Mouse (Mus musculus) neutrophil, adult 65 days (primary cell): ENCODE results near the gene Gm20604. TPM values are rescaled to one million over a fixed set of nuclear protein-coding genes. Genes with fewer than 3 reads are reported as not detected.

Source experiments
- total RNA-seq: library from RNA; stranded (reverse); gene quantifications from 2 replicates; pipeline ENCODE4 v1.2.4, GENCODE M21; 2023

Gm20604 gene
- 7.6 and 8.6 TPM in 2 replicates for total RNA-seq

DNA sequence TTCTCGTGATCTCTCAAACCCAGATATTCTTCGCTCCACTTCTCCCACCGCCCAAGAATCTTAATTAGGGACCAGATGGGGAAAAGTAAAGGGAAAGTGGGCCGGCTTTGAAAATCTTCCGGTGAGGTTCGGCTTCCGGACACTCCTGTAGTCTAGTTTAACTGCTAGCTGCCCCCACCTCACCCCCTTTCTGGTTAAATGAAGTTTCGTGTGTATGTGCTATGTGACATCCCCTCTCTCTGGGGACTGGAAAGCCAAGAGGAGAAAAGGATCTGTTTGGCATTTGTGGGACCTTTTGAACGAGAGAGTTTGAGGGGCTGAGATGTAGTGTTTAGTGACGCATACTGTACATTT lies at the start of gene Gm20604:
Gene Gm20604 (minus strand): TSS at position 270 of the 354 bp plus-strand sequence.

DNA sequence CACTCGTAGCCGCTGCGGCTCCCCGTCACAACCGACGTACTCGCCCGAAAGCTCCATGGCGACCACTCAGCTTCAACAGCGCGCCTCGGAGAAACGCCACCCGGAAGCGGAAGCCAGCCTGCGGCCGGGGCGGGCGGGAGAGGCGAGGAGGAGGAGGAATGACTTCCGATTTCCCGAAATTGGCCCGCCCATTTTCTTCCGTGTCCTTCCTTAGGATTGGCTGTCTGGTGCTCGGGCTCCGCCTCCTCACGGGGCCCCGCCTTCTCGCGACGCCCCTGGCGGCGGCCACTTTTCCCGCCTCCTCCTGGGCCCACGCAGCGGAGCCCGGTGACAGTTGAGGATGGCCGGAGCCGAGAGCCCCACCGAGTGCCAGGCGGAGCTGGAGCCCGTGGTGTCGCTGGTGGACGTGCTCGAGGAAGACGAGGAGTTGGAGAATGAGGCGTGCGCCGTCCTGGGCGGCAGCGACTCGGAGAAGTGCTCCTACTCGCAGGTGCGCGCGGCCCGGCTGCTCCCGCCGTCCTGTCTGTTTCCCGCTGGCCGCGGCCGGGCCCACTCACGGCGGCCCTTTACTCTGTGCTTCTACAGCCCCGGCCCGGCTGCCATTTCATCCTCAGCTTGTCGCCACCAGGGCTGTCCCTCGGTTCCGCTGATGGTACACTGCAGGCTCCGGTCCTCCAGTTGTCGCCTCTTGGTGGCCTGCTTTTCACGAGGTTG lies 626 bp downstream of the Gm20604 start, which contains the start of the genes Gm28051, Gon7 and Ubr7:
Gene Gm28051 (minus strand): TSS at position 77 of the 714 bp plus-strand sequence.
Gene Gon7 (minus strand): TSS at position 115 of the 714 bp plus-strand sequence.
Gene Ubr7 (plus strand): TSS at position 279 of the 714 bp plus-strand sequence.

DNA sequence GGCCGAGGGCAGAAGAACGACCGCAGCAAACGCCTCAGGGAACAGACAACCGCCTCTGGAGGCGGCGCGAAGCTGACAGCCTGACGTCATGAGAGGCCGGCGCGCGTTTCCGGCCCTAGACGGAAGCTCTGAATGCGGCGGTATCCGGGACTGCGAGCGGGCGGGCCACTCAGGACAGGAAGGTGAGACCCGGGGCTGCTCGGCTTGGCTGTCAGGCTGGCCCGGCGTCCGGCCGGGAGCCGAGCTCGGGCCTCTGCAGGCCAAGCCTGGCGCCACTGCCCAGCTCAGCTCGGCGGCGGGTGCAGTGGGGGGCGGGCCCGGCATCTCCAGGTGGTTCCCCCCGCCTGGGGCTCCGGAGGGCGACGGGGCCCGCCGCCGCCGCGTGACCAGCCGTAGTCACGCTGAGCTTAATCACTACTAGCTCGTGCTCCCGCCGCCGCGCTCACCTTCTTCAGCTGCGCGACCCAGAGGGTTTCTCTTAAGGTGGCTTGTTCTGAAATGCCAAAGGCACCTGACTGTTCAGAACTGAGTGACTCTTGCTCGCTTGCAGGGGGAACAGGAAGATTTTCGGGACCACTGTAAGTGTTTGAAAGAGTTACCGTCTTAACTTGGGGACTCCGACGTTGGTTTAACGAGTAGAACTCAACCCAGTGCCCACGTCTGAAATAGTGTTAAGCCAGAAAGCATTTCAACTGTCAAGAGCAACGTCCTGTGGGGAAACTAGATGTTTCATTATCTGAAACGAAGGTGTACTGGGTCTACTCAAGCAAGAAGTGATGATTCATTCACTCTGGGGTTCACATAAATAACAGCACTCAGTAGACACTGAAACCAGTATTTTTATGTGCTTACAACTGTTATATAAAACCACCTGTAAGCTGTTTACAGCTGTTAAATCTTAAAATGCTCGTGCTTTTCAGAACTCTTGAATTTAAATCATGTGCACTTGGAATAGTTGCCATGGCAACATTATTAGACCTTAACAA lies 14.6 kb downstream of the Gm20604 start, which contains the start of the genes Moap1 and Tmem251:
Gene Moap1 (minus strand): TSS at position 73 of the 986 bp plus-strand sequence.
Gene Tmem251 (plus strand): TSS at position 174 of the 986 bp plus-strand sequence.

DNA sequence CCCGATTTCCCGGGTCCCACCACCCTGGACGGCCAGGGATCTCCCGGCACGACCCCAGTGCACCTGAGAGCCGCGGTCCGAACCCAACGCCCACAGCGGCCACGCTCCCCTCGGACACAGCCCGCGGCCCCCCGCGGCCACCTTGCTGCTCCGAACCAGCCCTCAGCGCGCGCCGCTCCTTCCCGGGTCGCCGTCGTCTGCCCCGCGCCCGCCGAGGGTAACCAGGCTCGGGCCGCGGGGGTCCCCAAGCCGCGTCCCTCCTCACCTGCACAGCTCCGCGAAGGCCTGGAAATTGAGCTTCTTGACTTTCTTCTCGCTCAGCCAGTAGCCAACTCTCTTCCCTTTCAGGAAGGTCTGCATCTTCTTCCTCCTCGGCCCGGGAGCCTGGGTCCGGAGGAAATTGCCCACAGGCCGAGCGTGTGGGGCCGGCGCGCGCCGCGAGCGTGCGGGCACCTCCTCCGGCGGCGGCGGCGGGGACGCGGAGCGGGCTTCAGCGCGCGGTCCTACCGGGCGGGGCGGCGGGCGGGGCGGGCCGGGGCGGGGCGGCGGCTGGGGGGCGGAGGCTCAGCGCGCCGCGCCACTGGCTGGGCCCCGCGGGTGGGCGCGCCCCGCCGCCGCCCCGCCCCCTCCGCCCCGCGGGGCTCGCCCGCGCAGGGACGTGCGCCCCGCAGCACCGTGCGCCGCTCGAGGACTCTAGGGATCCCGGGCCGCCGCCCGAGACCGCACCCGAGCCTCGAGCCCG lies 53.8 kb downstream of the Gm20604 start, which contains the start of gene Itpk1:
Gene Itpk1 (minus strand): TSS at position 474 of the 742 bp plus-strand sequence.

Other genes with a start within 250 kb of the Gm20604 start
- not detected in 2 replicates for gene Chga, start 203.7 kb downstream of the Gm20604 start, total RNA-seq
- 35.4 and 38.4 TPM in 2 replicates for gene Itpk1, start 53.7 kb downstream of the Gm20604 start, total RNA-seq
- 9.1 and 14.4 TPM in 2 replicates for gene Moap1, start 15.0 kb downstream of the Gm20604 start, total RNA-seq
- gene Tmem251, start 14.9 kb downstream of the Gm20604 start, total RNA-seq: 22.0 and 22.3 TPM in 2 replicates
- not detected in 2 replicates for gene Gm28051, start 907 bp downstream of the Gm20604 start, total RNA-seq
- 22.1 and 24.6 TPM in 2 replicates for gene Gon7, start 869 bp downstream of the Gm20604 start, total RNA-seq
- 12.0 and 16.0 TPM in 2 replicates for gene Ubr7, start 705 bp downstream of the Gm20604 start, total RNA-seq
- gene Btbd7, start 119.8 kb upstream of the Gm20604 start, total RNA-seq: 34.9 and 50.3 TPM in 2 replicates
- gene Cox8c, start 140.6 kb upstream of the Gm20604 start, total RNA-seq: not detected in 2 replicates
- gene Unc79, start 190.2 kb upstream of the Gm20604 start, total RNA-seq: not detected in 2 replicates